In genomic region chr12:76536591-76537153, GRCm38 (mm10) we compare ENCODE assay signal across 10 mouse cellular contexts. TPM values are rescaled to one million over a fixed set of nuclear protein-coding genes. Genes with fewer than 3 reads are reported as not detected.
DNase-seq lines count a peak whose midpoint lies in the region; ATAC-seq and TF ChIP-seq lines count a peak whose summit lies in the region.
"Had no signal": no experiment of that assay in that cellular context is flagged by ENCODE, and none has a peak within 500 bp of the region (broad histone marks: within the 10 kb centered on the region; RNA-seq: fewer than 3 reads in every experiment).

No protein-coding gene starts in this region.

- TF ChIP-seq POLR2A in spleen, adult 2 months (IDR thresholded peaks at IDR 0.05; ENCODE audit: low read depth, low read length): no peak

- H3K27ac ChIP-seq in heart, embryonic 11.5 days (ENCODE audit: low read depth, low read length): peak overlapping the region; percentile 47
- H3K27ac ChIP-seq in spleen, adult 2 months (ENCODE audit: insufficient read depth, low read length): peak overlapping the region; percentile 38
- peak overlapping the region; percentile 46; the same call in 1 of the 2 replicates for H3K27ac ChIP-seq in intestine, postnatal 0 days (ENCODE audit: low read depth, low read length)
- H3K27ac ChIP-seq in stomach, embryonic 15.5 days: peak overlapping the region; percentile 51; the same call in 1 of the 2 replicates
- H3K27ac ChIP-seq: embryonic facial prominence, embryonic 15.5 days had no signal

- H3K36me3 ChIP-seq in heart, embryonic 11.5 days (ENCODE audit: control insufficient read depth, insufficient read depth, low read length): no peaks in the 10 kb centered on the region
- H3K36me3 ChIP-seq in spleen, adult 2 months (ENCODE audit: control insufficient read depth, insufficient read depth, low read length): no peaks in the 10 kb centered on the region
- no peaks in the 10 kb centered on the region; the same call in 1 of the 2 replicates for H3K36me3 ChIP-seq in intestine, postnatal 0 days (ENCODE audit: control insufficient read depth, insufficient read depth)
- no peaks in the 10 kb centered on the region for H3K36me3 ChIP-seq in stomach, embryonic 15.5 days
- H3K36me3 ChIP-seq: embryonic facial prominence, embryonic 15.5 days had no signal

- peaks cover 14% of the 10 kb centered on the region for H3K27me3 ChIP-seq in heart, embryonic 11.5 days (ENCODE audit: control insufficient read depth, insufficient read depth, low read length)
- peaks cover 2% of the 10 kb centered on the region; the same call in 1 of the 2 replicates for H3K27me3 ChIP-seq in spleen, adult 2 months (ENCODE audit: control insufficient read depth, insufficient read depth, low read length)
- H3K27me3 ChIP-seq in intestine, postnatal 0 days (replicated peaks; ENCODE audit: control insufficient read depth, insufficient read depth, low read length): no peaks in the 10 kb centered on the region
- no peaks in the 10 kb centered on the region for H3K27me3 ChIP-seq in stomach, embryonic 15.5 days (replicated peaks)

- no peak for TF ChIP-seq CTCF in spleen, adult 2 months (IDR thresholded peaks at IDR 0.05; ENCODE audit: extremely low read depth, insufficient read depth, insufficient read length, insufficient replicate concordance)
- TF ChIP-seq CTCF in intestine, postnatal 0 days (IDR thresholded peaks at IDR 0.05; ENCODE audit: low read depth): no peak

- intact Hi-C loops in heart, postnatal 25 days (cut with DNase I): no loop called here

- no peak for ATAC-seq in heart, embryonic 11.5 days (replicated peaks; ENCODE audit: insufficient number of reproducible peaks, low FRiP score, low TSS enrichment)
- ATAC-seq in intestine, postnatal 0 days: no peak
- ATAC-seq in stomach, embryonic 15.5 days (ENCODE audit: insufficient read depth, low FRiP score, low read depth): no peak

- H3K4me1 ChIP-seq in heart, embryonic 11.5 days (ENCODE audit: control insufficient read depth, insufficient read depth, low read length): peaks cover 44% of the 10 kb centered on the region
- peaks cover 28% of the 10 kb centered on the region; the same call in 1 of the 2 replicates for H3K4me1 ChIP-seq in spleen, adult 2 months (ENCODE audit: control insufficient read depth, insufficient read depth, insufficient read length)
- peaks cover 10% of the 10 kb centered on the region for H3K4me1 ChIP-seq in intestine, postnatal 0 days (replicated peaks; ENCODE audit: control insufficient read depth, insufficient read depth, low read length)
- peaks cover 39% of the 10 kb centered on the region for H3K4me1 ChIP-seq in stomach, embryonic 15.5 days

- WGBS in heart, embryonic 11.5 days (ENCODE audit: insufficient replicate concordance): 56% methylated on average over 8 of the region's 8 CpGs
- 74% methylated on average over 8 of the region's 8 CpGs for WGBS in spleen, adult 2 months
- WGBS in intestine, postnatal 0 days: 75% methylated on average over 8 of the region's 8 CpGs
- 72% methylated on average over 8 of the region's 8 CpGs for WGBS in stomach, embryonic 15.5 days

- H3K4me2 ChIP-seq in heart, embryonic 11.5 days: peak overlapping the region; percentile 74; the same call in 1 of the 2 replicates
- peak overlapping the region; percentile 80 for H3K4me2 ChIP-seq in intestine, postnatal 0 days (replicated peaks; ENCODE audit: low read depth)
- peak overlapping the region; percentile 96; the same call in 1 of the 2 replicates for H3K4me2 ChIP-seq in stomach, embryonic 15.5 days

- no peak for DNase-seq in heart, postnatal 25 days (ENCODE audit: low spot score)
- no peak for DNase-seq in spleen, adult 2 months (ENCODE audit: low read depth in 1 of 2, low spot score in 2 of 2)
- DNase-seq in spleen, postnatal 14 days (ENCODE audit: low spot score in 2 of 2): no peak
- no peak for DNase-seq in thymus, adult 18-20 months
- no peak for DNase-seq in embryo, embryonic 11 days
- DNase-seq: layer of hippocampus, adult 9-11 months had no signal

- no peaks in the 10 kb centered on the region for H3K9me3 ChIP-seq in heart, embryonic 11.5 days (replicated peaks; ENCODE audit: control insufficient read depth, low read length)
- H3K9me3 ChIP-seq in intestine, postnatal 0 days (ENCODE audit: control insufficient read depth): no peaks in the 10 kb centered on the region
- no peaks in the 10 kb centered on the region for H3K9me3 ChIP-seq in stomach, embryonic 15.5 days
- H3K9me3 ChIP-seq: embryonic facial prominence, embryonic 15.5 days had no signal

- H3K4me3 ChIP-seq in heart, embryonic 11.5 days (ENCODE audit: low read depth, low read length): no peak overlapping the region
- no peak overlapping the region for H3K4me3 ChIP-seq in spleen, adult 2 months (ENCODE audit: extremely low read depth, insufficient read depth, insufficient read length)
- no peak overlapping the region for H3K4me3 ChIP-seq in intestine, postnatal 0 days (ENCODE audit: low read depth, low read length)
- H3K4me3 ChIP-seq in stomach, embryonic 15.5 days (replicated peaks): 0 out of 2 replicates have a peak overlapping the region, but pooled peaks have one; percentile 80

- no peak overlapping the region for H3K9ac ChIP-seq in heart, embryonic 11.5 days (ENCODE audit: low read depth, low read length)
- 0 out of 2 replicates have a peak overlapping the region, but pooled peaks have one; percentile 13 for H3K9ac ChIP-seq in intestine, postnatal 0 days (ENCODE audit: low read depth, low read length)
- H3K9ac ChIP-seq in stomach, embryonic 15.5 days: no peak overlapping the region
- H3K9ac ChIP-seq: embryonic facial prominence, embryonic 15.5 days had no signal

RNA-seq across cellular contexts. Expression of gene Plekhg3, which starts 6.0 kb away (rescaled TPM):
- 4.4 and 5.4 TPM in 2 replicates for polyA plus RNA-seq in heart, embryonic 11.5 days (2014; fragmentation: Nextera tagmentation; extraction: Ambion mirVana)
- total RNA-seq in heart, postnatal 25 days (2021): 10 to 100 TPM; 13.5 to 16.6 TPM
- 15.3 and 17.3 TPM in 2 replicates for polyA plus RNA-seq in spleen, adult 2 months (2012; rRNA removed)
- polyA plus RNA-seq in intestine, postnatal 0 days (2015; fragmentation: Nextera tagmentation; extraction: Ambion mirVana): 5.7 and 7.5 TPM in 2 replicates
- 11.5 and 13.9 TPM in 2 replicates for polyA plus RNA-seq in stomach, embryonic 15.5 days (2015; fragmentation: Nextera tagmentation; extraction: Ambion mirVana)
